Mouse (Mus musculus): ENCODE data around the gene Bri3bp.
"Not testable (repeated sequence)": the region's sequence is repeated elsewhere in the genome, so short reads cannot be mapped to it uniquely, and the experiment has no call there.

The Bri3bp gene

GRCm38 (mm10) chr5:125441234-125442114, at the start of gene Bri3bp:
TSS of gene Bri3bp (plus strand) at chr5:125441568.
- peak; percentile 41 for DNase-seq

- DNase-seq: peak; percentile 90
Observed at GRCm38 (mm10) chr5:125391609-125392008, 49.8 kb upstream of the Bri3bp start.

- not testable (repeated sequence) for DNase-seq
Observed at GRCm38 (mm10) chr5:125392176-125392575, 49.2 kb upstream of the Bri3bp start.

GRCm38 (mm10) chr5:125392618-125392976, 48.8 kb upstream of the Bri3bp start:
- no peak for DNase-seq

GRCm38 (mm10) chr5:125392977-125393621, 48.3 kb upstream of the Bri3bp start:
- peak; percentile 99 for DNase-seq

GRCm38 (mm10) chr5:125393622-125394603, 47.5 kb upstream of the Bri3bp start:
- DNase-seq: peak; percentile 95

- no peak for DNase-seq
Observed at GRCm38 (mm10) chr5:125395008-125395407, 46.4 kb upstream of the Bri3bp start.

GRCm38 (mm10) chr5:125400903-125401302, 40.5 kb upstream of the Bri3bp start:
- DNase-seq: peak; percentile 57

GRCm38 (mm10) chr5:125402476-125402875, 38.9 kb upstream of the Bri3bp start:
- no peak for DNase-seq

- no peak for DNase-seq
Observed at GRCm38 (mm10) chr5:125402991-125403390, 38.4 kb upstream of the Bri3bp start.

GRCm38 (mm10) chr5:125403481-125404465, 37.6 kb upstream of the Bri3bp start:
- peak; percentile 79 for DNase-seq

- DNase-seq: no peak
Observed at GRCm38 (mm10) chr5:125404536-125404902, 36.8 kb upstream of the Bri3bp start.

- peak; percentile 64 for DNase-seq
Observed at GRCm38 (mm10) chr5:125404903-125405545, 36.3 kb upstream of the Bri3bp start.

GRCm38 (mm10) chr5:125405546-125406248, 35.7 kb upstream of the Bri3bp start:
- DNase-seq: peak; percentile 94

GRCm38 (mm10) chr5:125406322-125407016, 34.9 kb upstream of the Bri3bp start:
- DNase-seq: peak; percentile 86

- DNase-seq: no peak
Observed at GRCm38 (mm10) chr5:125407020-125407830, 34.1 kb upstream of the Bri3bp start.

GRCm38 (mm10) chr5:125407910-125408575, 33.3 kb upstream of the Bri3bp start:
- DNase-seq: no peak

- DNase-seq: peak; percentile 89
Observed at GRCm38 (mm10) chr5:125408842-125409241, 32.5 kb upstream of the Bri3bp start.
